Mouse (Mus musculus) forebrain, embryonic 16.5 days (tissue): ENCODE measurements around the gene Zfp467. TPM values are rescaled to one million over a fixed set of nuclear protein-coding genes. Genes with fewer than 3 reads are reported as not detected.

Source experiments
- ATAC-seq: fragments of 200-750 bp; cut with Nextera tagmentation; 2 replicates; pipeline ENCODE4 v1.8.0; 2017; ENCODE audit warnings: mild to moderate bottlenecking, moderate library complexity
- H3K27ac ChIP-seq: fragments of 300-500 bp; sonication (generic); 2 replicates; pipeline ENCODE4 v1.5.1; 2014; ENCODE audit warnings: low read length, control low read depth
- H3K27me3 ChIP-seq: fragments of 300-500 bp; sonication (generic); replicated peaks from 2 replicates; pipeline ENCODE4 v1.6.1; 2014; ENCODE audit warnings: low read length; ENCODE audit not compliant: control insufficient read depth, insufficient read depth
- H3K36me3 ChIP-seq: fragments of 300-500 bp; sonication (generic); 2 replicates; pipeline ENCODE4 v1.6.1; 2014; ENCODE audit not compliant: control insufficient read depth, insufficient read depth
- H3K4me1 ChIP-seq: fragments of 300-500 bp; sonication (generic); replicated peaks from 2 replicates; pipeline ENCODE4 v1.6.1; 2014; ENCODE audit warnings: low read length; ENCODE audit not compliant: control insufficient read depth, insufficient read depth
- H3K4me2 ChIP-seq: fragments of 300-500 bp; sonication (generic); 2 replicates; pipeline ENCODE4 v1.6.1; 2014; ENCODE audit warnings: mild to moderate bottlenecking, low read length, control low read depth
- H3K4me3 ChIP-seq: fragments of 300-500 bp; sonication (generic); replicated peaks from 2 replicates; pipeline ENCODE4 v1.5.1; 2014; ENCODE audit warnings: mild to moderate bottlenecking, low read length, control low read depth
- H3K9ac ChIP-seq: fragments of 300-500 bp; sonication (generic); replicated peaks from 2 replicates; pipeline ENCODE4 v1.6.1; 2014; ENCODE audit warnings: low read depth, low read length, control low read depth
- H3K9me3 ChIP-seq: fragments of 300-500 bp; sonication (generic); 2 replicates; pipeline ENCODE4 v1.6.1; 2016; ENCODE audit warnings: low read length; ENCODE audit not compliant: control insufficient read depth
- WGBS: fragments of 180-500 bp; shearing (Covaris S2); extraction: QIAGEN DNeasy Blood & Tissue Kit; methylation state at CpG from one replicate; pipeline ENCODE4 v1.1.7; 2014; 5-methylcytosine and 5-hydroxymethylcytosine counted together
- microRNA-seq: library from miRNA; unstranded; fragments of <30 nt; microRNA quantifications from one replicate; pipeline ENCODE4, GENCODE M21; 2017
- polyA plus RNA-seq: library from polyadenylated mRNA; unstranded; fragments of >200 nt; fragmentation: Nextera tagmentation; extraction: Ambion mirVana; gene quantifications from 2 replicates; pipeline ENCODE4 v1.2.1, GENCODE M21; 2015

Gene Zfp467
- polyA plus RNA-seq, 1 experiment from 2014 or later, result 29.8 TPM

DNA sequence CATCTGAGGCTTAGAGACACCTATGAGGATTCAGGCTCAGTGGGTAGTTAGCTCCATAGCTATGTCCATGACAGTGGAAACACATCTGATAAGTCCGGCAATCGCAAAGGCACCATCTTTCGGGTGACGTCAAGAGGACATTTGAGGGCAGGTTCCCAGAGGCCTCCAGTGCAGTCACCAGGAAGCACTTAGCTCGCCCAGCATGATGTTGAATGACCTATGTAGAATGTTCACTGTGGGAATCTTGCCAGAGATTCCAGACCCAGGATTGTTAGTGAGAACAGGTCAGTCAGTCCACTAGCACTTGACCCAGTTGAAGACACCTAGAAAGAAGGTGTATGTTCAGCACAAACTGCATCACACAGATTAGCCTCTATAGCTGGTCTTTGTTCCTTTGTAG is 45.7 kb downstream of the Zfp467 start:
- no peaks in the 10 kb centered on the region for H3K27me3 ChIP-seq
- H3K4me3 ChIP-seq, result no peak overlapping the region
- no peaks in the 10 kb centered on the region for H3K36me3 ChIP-seq
- H3K4me2 ChIP-seq, result no peak overlapping the region
- H3K9ac ChIP-seq, result no peak overlapping the region
- WGBS, result 86% methylated on average over 5 of the region's 5 CpGs
- H3K4me1 ChIP-seq, result peaks cover 17% of the 10 kb centered on the region
- no peak overlapping the region for H3K27ac ChIP-seq
- ATAC-seq, result no peak
- H3K9me3 ChIP-seq, result no peaks in the 10 kb centered on the region

DNA sequence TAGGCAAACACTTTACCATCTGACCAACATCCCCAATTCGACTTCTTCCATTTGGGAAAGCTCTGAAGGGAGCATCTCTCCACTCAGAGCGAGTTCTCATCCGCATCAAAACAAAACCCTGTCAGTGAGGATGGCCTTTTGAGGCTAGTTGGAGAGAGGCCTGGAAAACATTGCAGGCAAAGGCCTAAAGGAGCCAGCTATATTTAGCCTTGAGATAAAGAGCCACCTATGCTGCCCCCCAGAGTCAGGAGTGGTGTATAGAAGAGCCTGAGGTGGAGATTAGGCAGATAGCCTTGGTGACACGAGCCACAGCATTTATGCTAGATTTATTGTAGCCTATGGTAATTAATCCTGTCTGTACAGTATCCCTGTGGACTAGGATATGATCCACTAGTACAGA is 48.3 kb downstream of the Zfp467 start:
- no peak overlapping the region for H3K4me3 ChIP-seq
- H3K36me3 ChIP-seq, result no peaks in the 10 kb centered on the region
- no peak overlapping the region for H3K27ac ChIP-seq
- H3K4me2 ChIP-seq, result no peak overlapping the region
- H3K9ac ChIP-seq, result no peak overlapping the region
- no peaks in the 10 kb centered on the region for H3K27me3 ChIP-seq
- H3K9me3 ChIP-seq, result no peaks in the 10 kb centered on the region
- H3K4me1 ChIP-seq, result peaks cover 19% of the 10 kb centered on the region
- ATAC-seq, result no peak
- WGBS, result 58% methylated on average over 4 of the region's 4 CpGs

DNA sequence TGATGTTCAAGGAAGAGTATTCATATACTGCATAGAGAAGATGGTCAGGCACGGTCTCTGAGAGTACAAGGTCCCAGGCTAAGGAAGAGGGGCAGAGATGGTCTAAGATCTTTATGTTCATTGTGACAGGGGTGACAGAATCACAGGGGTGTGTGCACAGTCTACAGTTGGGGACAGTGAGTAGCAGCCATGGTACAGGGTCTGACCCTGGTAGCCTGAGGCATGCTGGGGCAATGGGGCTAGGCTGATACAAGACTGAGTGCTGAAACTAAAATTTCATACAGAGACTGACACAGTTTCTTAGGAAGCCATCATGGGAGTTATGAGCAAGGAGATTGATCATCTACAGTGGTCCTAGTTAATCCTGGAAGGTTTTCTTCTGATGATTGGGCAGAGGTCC is 48.9 kb downstream of the Zfp467 start:
- no peak for ATAC-seq
- WGBS, result 95% methylated on average over 1 of the region's 1 CpGs
- Histone ChIP-seq H3K4me3 (peak overlapping the region; percentile 92), H3K27me3 (no peaks in the 10 kb centered on the region), H3K27ac (no peak overlapping the region), H3K36me3 (no peaks in the 10 kb centered on the region), H3K9ac (peak overlapping the region; percentile 74; the same call in 1 of the 2 replicates), H3K4me2 (peak overlapping the region; percentile 81), H3K9me3 (no peaks in the 10 kb centered on the region), H3K4me1 (peaks cover 19% of the 10 kb centered on the region)

DNA sequence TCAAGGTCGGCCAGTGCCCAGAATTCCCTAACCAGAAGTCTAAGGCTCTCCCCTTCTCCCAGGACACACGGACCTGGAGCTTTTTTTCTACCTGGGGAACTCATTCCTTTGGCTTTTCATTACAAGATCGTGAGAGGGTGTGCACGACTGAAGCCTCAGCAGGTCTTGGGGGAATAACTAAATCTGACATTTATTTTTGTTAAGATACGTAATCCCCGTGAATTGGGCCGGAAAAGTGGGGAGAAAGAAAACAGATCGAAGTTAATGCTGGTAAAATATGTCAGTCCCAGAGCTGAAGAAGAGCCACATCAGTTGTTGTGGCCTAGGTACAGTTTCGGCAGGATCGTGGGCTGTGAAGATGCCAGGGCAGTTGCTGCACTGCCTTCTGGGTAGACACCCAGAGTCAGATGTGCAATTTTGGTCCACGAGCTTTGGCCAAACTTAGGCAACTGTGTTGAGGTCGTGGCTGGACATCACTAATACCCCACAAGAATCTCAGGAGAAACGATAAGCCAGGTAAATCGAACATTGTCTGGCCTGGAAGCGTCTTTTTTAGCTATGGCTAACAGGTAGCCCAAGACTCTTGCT is 49.5 kb downstream of the Zfp467 start:
- Histone ChIP-seq H3K9me3 (no peaks in the 10 kb centered on the region), H3K27me3 (no peaks in the 10 kb centered on the region), H3K9ac (peak overlapping the region; percentile 74), H3K4me2 (peak overlapping the region; percentile 81), H3K4me3 (peak overlapping the region; percentile 92), H3K36me3 (no peaks in the 10 kb centered on the region), H3K27ac (peak overlapping the region; percentile 84), H3K4me1 (peaks cover 19% of the 10 kb centered on the region)
- 32% methylated on average over 15 of the region's 15 CpGs for WGBS
- no peak for ATAC-seq

DNA sequence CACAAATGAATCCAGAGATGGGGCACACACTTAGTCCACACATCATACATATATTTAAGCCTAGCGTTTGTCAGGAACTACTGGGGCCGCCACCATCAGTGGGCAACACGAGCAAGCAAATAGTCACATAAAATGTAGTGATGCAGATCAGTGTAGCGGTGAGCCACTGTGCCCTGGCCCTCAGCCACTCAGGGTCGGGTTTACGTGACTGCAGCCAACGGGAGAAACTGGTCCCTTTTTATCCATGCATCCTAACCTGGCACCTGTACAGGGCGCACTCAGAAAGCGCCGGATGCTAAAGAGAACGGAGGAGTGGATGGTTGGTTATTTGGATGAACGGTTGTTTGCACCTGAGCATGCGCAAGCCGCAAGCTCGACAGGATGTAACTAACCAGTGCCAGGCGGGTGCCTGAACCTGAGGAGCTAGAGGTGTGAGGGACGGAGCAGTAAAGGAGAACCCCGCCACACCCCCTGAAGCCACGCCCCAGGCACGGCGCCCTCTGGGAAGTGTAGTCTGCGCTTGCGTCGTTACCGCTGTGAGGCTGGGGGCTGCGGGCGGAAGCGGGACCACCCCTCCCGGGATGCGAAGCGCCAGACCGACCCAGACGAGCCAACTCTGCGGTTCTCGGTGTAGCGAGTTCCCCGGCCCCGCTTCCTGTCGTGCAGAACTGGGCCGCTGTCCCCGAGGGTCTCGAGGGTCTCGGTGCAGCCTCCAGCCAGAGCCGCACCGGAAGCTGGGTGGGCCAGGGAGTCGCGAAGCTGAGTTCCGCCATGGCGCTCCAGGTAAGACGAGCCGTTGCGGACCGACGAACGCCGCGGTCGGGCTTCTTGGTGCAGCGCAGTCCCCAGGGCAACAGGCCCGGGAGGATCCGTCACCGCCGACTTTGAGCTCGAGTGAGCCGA is 50.3 kb downstream of the Zfp467 start, which contains the start of gene Krba1:
Gene Krba1, plus strand, starts transcription at position 482 of the 903 bp plus-strand sequence.
- WGBS, result under 1% methylated on average over 65 of the region's 65 CpGs
- Histone ChIP-seq H3K27ac (peak within 1 kb of the TSS; percentile 84), H3K4me1 (peaks cover 19% of the 10 kb centered on the region), H3K9me3 (no peaks in the 10 kb centered on the region), H3K36me3 (no peaks in the 10 kb centered on the region), H3K27me3 (no peaks in the 10 kb centered on the region), H3K4me2 (peak within 1 kb of the TSS; percentile 81), H3K4me3 (peak within 1 kb of the TSS; percentile 92), H3K9ac (peak within 1 kb of the TSS; percentile 74)
- ATAC-seq, result peak; percentile 99

DNA sequence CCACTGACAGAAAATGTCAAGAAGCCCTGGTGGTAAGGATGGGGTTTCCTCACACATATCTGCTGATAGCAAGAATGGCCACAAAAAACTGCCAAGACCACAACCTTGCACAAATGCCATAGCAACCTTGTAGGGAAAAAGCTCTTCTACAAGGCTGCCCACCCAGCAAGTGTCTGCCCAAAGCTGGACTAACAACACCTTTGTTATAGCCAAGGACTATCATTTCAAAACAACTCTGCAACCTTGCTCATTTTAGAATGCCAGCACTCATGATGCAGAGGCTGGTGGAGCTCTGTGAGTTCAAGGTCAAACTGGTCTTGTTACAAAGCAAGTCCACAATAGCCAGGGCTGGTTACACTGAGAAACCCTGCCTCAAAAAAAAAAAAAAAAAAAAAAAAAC is 51.8 kb downstream of the Zfp467 start:
- Histone ChIP-seq H3K36me3 (no peaks in the 10 kb centered on the region), H3K9me3 (no peaks in the 10 kb centered on the region), H3K27me3 (no peaks in the 10 kb centered on the region), H3K4me3 (no peak overlapping the region), H3K9ac (no peak overlapping the region), H3K27ac (no peak overlapping the region), H3K4me2 (no peak overlapping the region), H3K4me1 (peaks cover 19% of the 10 kb centered on the region)
- ATAC-seq, result no peak

DNA sequence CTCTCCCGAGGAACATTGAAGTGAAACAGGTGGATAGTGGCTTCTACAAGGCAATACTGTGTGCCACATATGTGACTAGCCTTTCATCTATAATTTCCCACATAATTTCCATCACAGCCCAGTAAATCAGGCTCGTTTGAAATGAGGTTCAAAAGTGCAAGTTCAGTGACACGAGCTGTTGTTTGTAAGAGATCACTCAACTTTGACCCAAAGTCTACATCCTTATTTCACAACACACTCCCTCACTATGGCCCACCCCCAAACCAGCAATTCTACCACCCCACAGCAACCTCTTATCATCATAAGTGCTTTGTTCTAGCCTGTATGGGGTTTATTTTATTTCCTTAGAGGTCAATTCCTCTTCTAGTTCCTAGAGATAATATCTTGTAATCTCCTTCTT is 57.4 kb downstream of the Zfp467 start:
- Histone ChIP-seq H3K9me3 (peaks cover 3% of the 10 kb centered on the region; the same call in 1 of the 2 replicates), H3K9ac (no peak overlapping the region), H3K27me3 (no peaks in the 10 kb centered on the region), H3K27ac (no peak overlapping the region), H3K36me3 (no peaks in the 10 kb centered on the region), H3K4me1 (no peaks in the 10 kb centered on the region), H3K4me2 (no peak overlapping the region), H3K4me3 (no peak overlapping the region)
- ATAC-seq, result no peak
- WGBS, result 75% methylated on average over 3 of the region's 3 CpGs

Small RNA genes lying within 50 kb of the gene (microRNA-seq; reads per million reads assigned to microRNA genes)
- not detected for gene Gm24325

Other genes with a start within 250 kb of the Zfp467 start
- 28.4 and 30.9 TPM in 2 replicates for gene Krba1, start 50.2 kb downstream of the Zfp467 start, polyA plus RNA-seq
- gene Sspo, start 2.4 kb upstream of the Zfp467 start, polyA plus RNA-seq, result 0.16 and 0.19 TPM in 2 replicates
- 226 and 248 TPM in 2 replicates for gene Atp6v0e2, start 91.8 kb upstream of the Zfp467 start, polyA plus RNA-seq
- gene Lrrc61, start 109.0 kb upstream of the Zfp467 start, polyA plus RNA-seq, result 18.6 and 21.6 TPM in 2 replicates
- gene Rarres2, start 127.0 kb upstream of the Zfp467 start, polyA plus RNA-seq, result 3.6 and 4.5 TPM in 2 replicates
- gene Gm45021, start 143.8 kb upstream of the Zfp467 start, polyA plus RNA-seq, result not detected in 2 replicates
- gene Repin1, start 148.1 kb upstream of the Zfp467 start, polyA plus RNA-seq, result 32.9 and 34.4 TPM in 2 replicates
- not detected in 2 replicates for gene Gm44965, start 148.1 kb upstream of the Zfp467 start, polyA plus RNA-seq
- 15.8 and 17.2 TPM in 2 replicates for gene Zfp775, start 156.2 kb upstream of the Zfp467 start, polyA plus RNA-seq
- gene AI854703, start 180.9 kb upstream of the Zfp467 start, polyA plus RNA-seq, result 11.7 and 17.5 TPM in 2 replicates
- 0.52 and 0.56 TPM in 2 replicates for gene Gimap8, start 201.4 kb upstream of the Zfp467 start, polyA plus RNA-seq
- 2.0 and 2.7 TPM in 2 replicates for gene Gimap9, start 230.3 kb upstream of the Zfp467 start, polyA plus RNA-seq
- gene Gimap4, start 238.7 kb upstream of the Zfp467 start, polyA plus RNA-seq, result 1.2 and 1.8 TPM in 2 replicates